9 mouse cellular contexts compared by ENCODE assay signal in genomic region chr7:121485266-121485665, GRCm38 (mm10).
DNase-seq lines count a peak whose midpoint lies in the region; ATAC-seq and TF ChIP-seq lines count a peak whose summit lies in the region.
"Had no signal": no experiment of that assay in that cellular context is flagged by ENCODE, and none has a peak within 500 bp of the region (broad histone marks: within the 10 kb centered on the region; RNA-seq: fewer than 3 reads in every experiment).

No protein-coding gene starts in this region.

- WGBS in liver, postnatal 0 days (ENCODE audit: insufficient replicate concordance): 53% methylated on average over 2 of the region's 2 CpGs
- WGBS in liver, embryonic 11.5 days: 60% methylated on average over 2 of the region's 2 CpGs
- 54% methylated on average over 2 of the region's 2 CpGs for WGBS in thymus, adult 2 months

- no peaks in the 10 kb centered on the region for H3K36me3 ChIP-seq in liver, postnatal 0 days (replicated peaks; ENCODE audit: insufficient read depth, low read length)
- H3K36me3 ChIP-seq in liver, embryonic 11.5 days (ENCODE audit: control insufficient read depth, insufficient read depth, low read length): no peaks in the 10 kb centered on the region
- H3K36me3 ChIP-seq in thymus, adult 2 months (ENCODE audit: control insufficient read depth, insufficient read depth, low read length): no peaks in the 10 kb centered on the region
- H3K36me3 ChIP-seq: liver, embryonic 15.5 days had no signal

- no peak overlapping the region for H3K4me2 ChIP-seq in liver, postnatal 0 days (ENCODE audit: low read depth, low read length)
- H3K4me2 ChIP-seq in liver, embryonic 11.5 days: no peak overlapping the region
- H3K4me2 ChIP-seq: liver, embryonic 15.5 days had no signal

- no peak for ATAC-seq in liver, postnatal 0 days
- ATAC-seq in liver, embryonic 11.5 days (replicated peaks; ENCODE audit: low FRiP score): no peak

- H3K9ac ChIP-seq in liver, postnatal 0 days (replicated peaks): no peak overlapping the region
- H3K9ac ChIP-seq in liver, embryonic 11.5 days (ENCODE audit: low read depth, low read length): no peak overlapping the region
- H3K9ac ChIP-seq: liver, embryonic 15.5 days had no signal

- H3K27me3 ChIP-seq in liver, postnatal 0 days (ENCODE audit: insufficient read depth, low read length): no peaks in the 10 kb centered on the region
- no peaks in the 10 kb centered on the region for H3K27me3 ChIP-seq in liver, embryonic 11.5 days (replicated peaks; ENCODE audit: control insufficient read depth, insufficient read depth, low read length)
- no peaks in the 10 kb centered on the region for H3K27me3 ChIP-seq in thymus, adult 2 months (ENCODE audit: control insufficient read depth, insufficient read depth, low read length)
- H3K27me3 ChIP-seq: liver, embryonic 15.5 days had no signal

- TF ChIP-seq EP300 in liver, postnatal 0 days (IDR thresholded peaks at IDR 0.05; ENCODE audit: low read depth): no peak

- no peak overlapping the region for H3K27ac ChIP-seq in liver, postnatal 0 days (ENCODE audit: low read depth)
- H3K27ac ChIP-seq in liver, embryonic 11.5 days (ENCODE audit: low read depth, low read length): no peak overlapping the region
- H3K27ac ChIP-seq in thymus, adult 2 months (ENCODE audit: control insufficient read depth, insufficient read depth, low read length): no peak overlapping the region
- H3K27ac ChIP-seq: liver, embryonic 15.5 days had no signal

- H3K9me3 ChIP-seq in liver, postnatal 0 days (ENCODE audit: low read length): no peaks in the 10 kb centered on the region
- H3K9me3 ChIP-seq in liver, embryonic 11.5 days (ENCODE audit: control insufficient read depth, low read length): no peaks in the 10 kb centered on the region
- H3K9me3 ChIP-seq: liver, embryonic 15.5 days had no signal

- TF ChIP-seq CTCF in liver, postnatal 0 days (IDR thresholded peaks at IDR 0.05; ENCODE audit: low read depth): peak; percentile 50
- TF ChIP-seq CTCF in thymus, adult 2 months (IDR thresholded peaks at IDR 0.05; ENCODE audit: borderline replicate concordance, control insufficient read depth, extremely low read depth, insufficient read depth, low read length, poor library complexity): no peak

- no peak for TF ChIP-seq POLR2A in thymus, adult 2 months (IDR thresholded peaks at IDR 0.05; ENCODE audit: control insufficient read depth, extremely low read depth, insufficient read depth, low read length, poor library complexity)

- H3K4me3 ChIP-seq in liver, postnatal 0 days (ENCODE audit: low read depth, low read length): no peak overlapping the region
- no peak overlapping the region for H3K4me3 ChIP-seq in liver, embryonic 11.5 days (ENCODE audit: low read depth, low read length)
- no peak overlapping the region for H3K4me3 ChIP-seq in thymus, adult 2 months (ENCODE audit: control insufficient read depth, insufficient read depth, low read length)
- H3K4me3 ChIP-seq: liver, embryonic 15.5 days had no signal

- H3K4me1 ChIP-seq in liver, postnatal 0 days (ENCODE audit: insufficient read depth): no peaks in the 10 kb centered on the region
- no peaks in the 10 kb centered on the region for H3K4me1 ChIP-seq in liver, embryonic 11.5 days (replicated peaks; ENCODE audit: control insufficient read depth, insufficient read depth, low read length)
- no peaks in the 10 kb centered on the region for H3K4me1 ChIP-seq in thymus, adult 2 months (replicated peaks; ENCODE audit: control insufficient read depth, insufficient read depth, low read length)
- H3K4me1 ChIP-seq: liver, embryonic 15.5 days had no signal

- peak; percentile 14 for DNase-seq in adrenal gland, postnatal 10 days
- no peak for DNase-seq in adrenal gland, postnatal 4 days (ENCODE audit: low spot score in 2 of 2)
- no peak for DNase-seq in liver, postnatal 0 days
- DNase-seq in liver, embryonic 11.5 days (ENCODE audit: low spot score): no peak
- peak; percentile 37 to 43 for DNase-seq in frontal cortex, postnatal 14 days (ENCODE audit: low spot score in 2 of 2)
- peak; percentile 22 for DNase-seq in mesoderm, embryonic 11.5 days (ENCODE audit: low read depth, low spot score)
- DNase-seq in testis, postnatal 10 days (ENCODE audit: low spot score): no peak
- DNase-seq in thymus, adult 2 months: no peak

Comparison
In these comparisons a context has a peak if more than half of its experiments do, and no peak if none do; other contexts are left out.
1. DNase-seq: peak in adrenal gland, postnatal 10 days (single experiment), frontal cortex, postnatal 14 days (2 of 2) and mesoderm, embryonic 11.5 days (single experiment); none in adrenal gland, postnatal 4 days (0 of 2), liver, postnatal 0 days (single experiment), liver, embryonic 11.5 days (single experiment), testis, postnatal 10 days (single experiment) and thymus, adult 2 months (single experiment).